Mouse (Mus musculus) telencephalon, adult 2 months (tissue): ENCODE measurements at regions not wholly inside any gene's neighbourhood (a gene's known extent, or its start where the extent isn't known, plus 50 kb on each side); places are given as distances from the start of the nearest gene placed in this dataset.

Experiments
- DNase-seq: peaks from one replicate; pipeline ENCODE4 v3.0.0-alpha.2; 2011; ENCODE audit warnings: low read depth, low spot score

- DNase-seq = peak; percentile 6
These were observed 168.6 kb downstream of the Insc start for GRCm38 (mm10) chr7:114912109-114912508.

DNA sequence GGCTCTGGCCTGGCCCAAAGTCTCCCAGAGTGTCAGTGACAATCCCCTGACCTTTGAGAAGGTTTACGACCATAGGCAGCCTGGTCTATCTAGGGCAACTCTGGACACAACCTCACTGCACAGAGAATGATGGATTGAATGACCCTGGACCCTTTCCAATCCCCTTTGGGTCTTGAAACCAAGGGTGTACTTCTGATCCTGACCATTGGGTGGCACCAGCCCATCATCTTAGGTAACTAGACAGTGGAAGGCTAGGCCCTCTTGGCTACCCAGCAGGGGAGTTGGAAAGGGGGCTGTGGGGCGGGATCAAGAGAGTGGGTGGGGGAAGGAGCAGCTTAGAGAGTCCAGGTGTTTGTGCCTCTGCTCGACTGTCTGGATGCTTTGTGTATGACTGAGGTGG, 178.7 kb downstream of the Insc start:
- peak; percentile 11 for DNase-seq

DNA sequence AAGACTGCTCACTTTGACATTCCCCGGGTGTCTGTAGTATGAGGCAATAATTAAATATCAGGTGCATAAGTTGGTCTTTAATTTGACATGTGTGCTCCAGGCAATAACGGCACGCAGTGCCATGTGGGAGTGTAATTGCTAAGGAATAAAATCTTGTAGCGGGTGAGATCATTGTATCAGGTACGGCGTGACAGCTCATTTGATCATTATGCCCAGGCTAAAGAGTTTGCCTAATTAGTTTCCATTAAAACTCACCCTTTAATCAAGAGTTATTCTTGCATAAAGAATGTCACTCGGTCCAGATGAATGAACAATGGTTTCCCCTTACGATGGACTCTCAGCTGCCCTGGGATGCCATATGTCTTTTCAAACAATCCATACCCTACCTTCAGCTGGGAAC, 190.4 kb downstream of the Insc start:
- DNase-seq = no peak

DNA sequence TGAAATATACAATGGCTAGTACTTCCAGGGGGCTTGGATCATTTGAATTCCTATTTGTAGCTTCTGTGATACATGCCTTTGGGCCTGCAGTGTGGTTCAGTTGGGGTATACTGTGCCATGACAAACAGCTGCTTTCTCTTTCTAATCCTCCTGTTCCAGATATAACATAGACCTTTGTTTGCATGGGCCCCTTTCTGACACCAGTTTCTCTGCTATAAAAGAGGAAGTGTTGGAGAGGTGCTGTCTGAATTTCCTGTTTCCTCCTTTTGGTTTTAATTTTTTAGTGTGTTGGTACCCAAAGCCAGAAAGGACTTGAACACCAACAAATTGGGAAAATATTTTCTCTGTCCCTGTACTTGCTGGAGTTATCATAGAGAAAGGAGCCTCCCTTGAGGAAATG, 207.3 kb downstream of the Insc start:
- no peak for DNase-seq

DNA sequence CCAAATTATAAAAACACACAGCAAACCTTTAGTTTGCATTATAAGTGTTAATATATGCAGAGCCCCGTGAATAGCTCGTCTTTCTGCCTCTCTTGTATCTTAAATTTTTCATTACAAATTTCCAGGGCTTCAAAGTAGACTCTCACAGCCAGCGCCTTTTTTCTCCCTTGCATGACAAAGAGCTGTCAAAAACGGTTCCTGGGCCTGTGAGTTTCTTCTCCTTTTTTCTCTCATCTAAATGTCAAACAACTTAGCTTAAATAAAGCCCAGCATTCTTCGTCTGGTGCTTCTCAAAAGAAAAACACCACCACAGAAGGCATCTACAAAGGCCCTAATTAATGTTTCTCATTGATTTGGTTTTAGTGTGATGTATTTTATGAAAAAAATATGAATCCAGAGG, 219.7 kb downstream of the Insc start:
- DNase-seq = peak; percentile 5

- no peak for DNase-seq
These were observed 222.4 kb downstream of the Insc start for GRCm38 (mm10) chr7:114965923-114966322.

GRCm38 (mm10) chr7:114986481-114986880, 243.0 kb downstream of the Insc start:
- no peak for DNase-seq

DNA sequence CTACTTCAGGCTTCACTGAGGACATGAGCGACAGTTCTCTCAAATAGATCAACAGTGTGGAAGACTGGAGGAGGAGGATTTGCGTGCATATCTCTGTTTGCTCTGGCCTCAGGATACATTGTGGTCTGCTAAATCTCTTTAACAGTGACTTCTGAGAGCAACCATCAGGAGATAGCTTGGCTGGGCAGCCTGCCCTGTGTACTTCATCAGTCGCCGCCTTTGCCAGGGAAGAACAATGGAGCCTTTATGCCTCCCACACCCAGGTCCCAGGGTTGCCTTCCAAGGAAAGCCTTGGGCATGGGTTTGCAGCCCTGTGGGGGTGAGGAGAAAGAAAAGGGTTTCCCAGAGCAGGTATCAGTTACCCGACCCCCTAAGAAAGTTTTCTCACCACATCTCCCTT, 247.8 kb downstream of the Insc start:
- no peak for DNase-seq

DNA sequence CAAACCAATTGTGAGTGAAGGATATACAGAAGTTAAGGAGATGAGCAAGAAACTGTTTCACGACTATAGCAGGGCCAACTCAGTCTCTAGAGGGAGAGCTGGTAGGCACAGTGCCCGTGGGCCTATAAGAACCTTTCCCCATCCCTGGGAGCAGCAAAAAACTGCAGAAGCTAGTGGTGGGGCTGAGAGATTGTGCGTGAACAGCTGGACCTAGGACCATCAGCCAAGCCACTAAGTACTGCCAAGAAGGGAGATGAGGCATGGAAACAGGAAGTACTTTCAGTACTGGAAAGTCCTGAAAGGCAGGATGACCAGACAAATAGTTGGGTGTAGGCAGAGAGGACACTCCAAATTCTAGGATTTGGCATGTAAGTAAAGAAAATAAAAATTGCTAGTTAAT, 248.9 kb downstream of the Insc start:
- no peak for DNase-seq

DNA sequence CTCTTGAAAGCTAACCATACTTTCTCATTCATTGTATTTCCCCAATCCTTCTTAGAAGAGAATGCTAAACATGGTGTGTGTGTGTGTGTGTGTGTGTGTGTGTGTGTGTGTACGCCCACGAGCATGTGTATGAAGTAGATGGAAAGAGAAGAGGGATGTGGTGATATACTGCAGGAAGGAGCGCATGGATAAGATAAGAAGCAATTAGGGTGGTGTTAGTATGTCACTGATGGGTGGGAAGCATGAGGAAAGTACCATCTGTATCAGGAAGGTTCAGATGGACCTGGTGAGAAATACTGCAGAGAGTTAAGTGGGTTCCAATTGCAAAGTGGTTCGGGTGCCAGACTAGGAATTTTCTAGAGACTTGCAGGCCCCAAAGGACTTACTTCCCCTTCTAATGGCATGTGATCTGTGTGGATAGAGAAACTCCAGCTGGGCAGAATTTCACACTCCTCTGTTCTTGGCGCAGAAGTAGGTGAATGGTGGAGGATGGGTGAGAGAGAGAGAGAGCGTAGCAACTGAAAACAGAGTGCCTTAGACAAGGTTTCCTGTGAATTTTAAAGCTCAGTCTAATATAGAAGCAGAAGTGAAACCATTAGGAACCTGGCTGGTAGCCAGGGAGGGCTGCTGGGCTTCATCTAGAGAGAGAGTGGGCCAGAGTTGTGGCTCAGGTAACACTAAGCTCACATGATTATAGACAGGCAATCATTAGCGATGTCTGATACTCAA, 257.5 kb downstream of the Insc start:
- peak; percentile 50 for DNase-seq

DNA sequence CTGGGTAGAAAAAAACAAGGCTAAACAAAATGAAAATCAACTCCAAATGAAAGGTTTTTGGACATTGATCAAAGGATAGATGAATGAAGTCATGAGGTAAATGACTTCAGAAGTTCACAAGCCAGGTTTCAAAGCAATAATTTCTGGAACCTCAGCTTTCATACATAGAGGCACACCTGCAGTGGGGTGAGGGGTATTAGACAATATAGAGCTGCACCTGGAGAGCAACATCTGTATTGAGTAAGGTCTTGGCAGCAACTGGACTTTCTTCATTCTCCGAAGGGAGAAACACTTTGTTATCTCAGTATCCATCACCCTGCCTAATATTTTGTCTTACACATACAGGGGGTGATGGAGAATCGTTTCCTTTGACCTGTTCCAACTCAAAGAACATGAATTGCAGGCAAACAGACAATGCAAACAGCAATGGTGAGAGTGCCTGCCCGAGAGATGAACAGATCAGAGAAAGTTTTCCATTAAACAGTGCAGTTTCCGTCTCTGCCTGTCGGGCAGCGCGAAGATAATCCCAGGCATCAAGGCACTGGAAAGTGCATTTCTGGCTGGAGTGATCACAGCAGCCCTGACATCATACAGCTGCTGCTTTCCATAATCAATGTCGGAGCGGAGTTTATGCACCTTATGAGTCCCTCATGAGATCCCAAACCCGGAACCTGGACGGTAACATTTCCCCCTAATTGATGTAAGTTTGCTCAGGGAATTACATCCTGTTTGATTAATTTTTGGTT, 270.9 kb downstream of the Insc start:
- no peak for DNase-seq

- no peak for DNase-seq
These were observed 276.0 kb downstream of the Insc start for GRCm38 (mm10) chr7:115019369-115019958.

DNA sequence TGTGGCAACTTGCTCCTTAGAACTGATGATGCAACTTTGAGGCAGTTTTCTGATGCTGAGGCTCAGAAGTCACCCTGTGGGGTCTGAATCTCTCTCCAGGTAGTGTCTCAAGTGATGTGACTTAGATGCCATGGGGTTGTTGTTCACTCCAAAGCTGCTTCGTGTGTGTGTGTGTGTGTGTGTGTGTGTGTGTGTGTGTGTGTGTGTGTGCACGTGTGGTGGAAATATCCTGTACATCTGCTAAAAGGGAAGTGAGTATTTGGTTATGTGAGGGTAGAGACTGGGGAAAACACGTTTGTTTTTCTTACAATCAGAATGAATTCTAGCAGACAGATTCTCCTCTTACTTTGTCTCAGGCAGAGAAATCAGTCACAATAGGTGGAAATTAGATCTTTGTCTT, 276.5 kb downstream of the Insc start:
- DNase-seq = no peak

DNA sequence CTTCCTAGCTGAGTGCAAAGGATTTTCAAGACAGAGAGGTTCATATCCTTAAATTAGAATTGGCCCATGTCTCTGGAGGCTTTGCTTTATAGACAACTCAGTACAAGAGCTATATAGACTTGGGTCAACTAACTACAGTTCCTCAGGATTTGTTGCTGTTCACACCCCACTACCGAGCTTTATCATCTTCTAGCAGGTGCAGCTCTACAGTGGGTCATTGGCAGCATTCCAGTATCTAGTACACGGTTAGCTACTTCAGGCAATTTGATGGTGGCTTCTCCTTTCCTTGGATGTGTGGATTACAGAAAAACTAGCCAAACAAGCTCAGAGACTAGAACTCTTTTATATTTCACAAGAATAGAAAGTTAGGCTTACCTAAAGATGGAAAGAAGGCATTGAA, 282.3 kb downstream of the Insc start:
- DNase-seq = no peak

GRCm38 (mm10) chr7:115027685-115028084, 284.2 kb downstream of the Insc start:
- DNase-seq = no peak

GRCm38 (mm10) chr7:115033987-115034386, 290.5 kb downstream of the Insc start:
- no peak for DNase-seq

- DNase-seq = no peak
These were observed 312.0 kb downstream of the Insc start for GRCm38 (mm10) chr7:115055527-115055926.

DNA sequence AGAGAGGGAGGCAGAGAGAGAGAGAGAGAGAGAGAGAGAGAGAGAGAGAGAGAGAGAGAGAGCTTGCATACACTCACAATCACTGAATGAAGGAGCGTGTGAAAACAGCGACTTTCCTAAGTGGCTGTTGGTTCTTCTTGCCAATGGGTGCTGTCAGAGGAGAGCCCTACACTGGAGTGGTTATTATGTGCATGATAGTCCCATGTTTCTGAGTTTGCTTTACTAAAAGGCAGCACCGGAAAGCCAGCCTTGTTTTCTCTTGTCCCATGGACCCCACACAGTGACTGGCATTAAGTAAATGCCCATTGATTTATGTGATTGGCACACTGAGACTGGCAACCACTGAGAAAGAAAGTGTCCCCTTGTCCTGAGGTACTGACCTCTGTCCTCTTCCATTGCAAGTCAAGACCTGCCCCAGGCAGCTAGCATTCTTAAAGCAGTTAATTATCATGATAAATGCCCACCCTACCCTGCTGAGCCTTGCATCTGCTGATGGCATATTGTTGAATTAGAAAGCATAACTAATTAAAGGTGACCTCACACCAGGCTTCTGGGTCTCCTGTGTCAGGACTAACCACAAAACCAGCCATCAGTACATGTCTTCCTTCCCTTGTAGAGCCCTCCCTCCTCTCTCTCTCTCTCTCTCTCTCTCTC, 313.6 kb downstream of the Insc start:
- DNase-seq = no peak

GRCm38 (mm10) chr7:115057736-115058135, 314.2 kb downstream of the Insc start:
- no peak for DNase-seq

- DNase-seq = no peak
These were observed 316.7 kb downstream of the Insc start for GRCm38 (mm10) chr7:115060171-115060570.

DNA sequence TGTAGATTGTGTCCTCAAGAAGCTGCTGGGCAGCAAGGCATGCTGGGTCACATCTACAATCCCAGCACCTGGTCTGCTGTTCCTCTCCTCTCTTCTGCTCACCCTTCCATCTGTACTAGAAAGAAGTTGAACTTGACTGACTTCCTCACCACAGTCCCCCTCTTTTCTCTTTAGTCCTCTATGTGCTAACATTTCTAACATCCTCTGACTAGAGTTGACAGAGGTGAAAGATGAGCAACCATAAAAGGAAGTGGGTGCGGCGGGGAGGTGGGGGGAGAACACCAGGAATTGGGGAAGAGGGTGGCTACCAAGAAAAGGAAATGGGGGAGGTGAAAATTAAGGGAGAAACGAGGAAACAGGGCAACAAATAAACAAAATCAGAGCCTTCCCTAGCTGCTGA, 319.3 kb downstream of the Insc start:
- no peak for DNase-seq

DNA sequence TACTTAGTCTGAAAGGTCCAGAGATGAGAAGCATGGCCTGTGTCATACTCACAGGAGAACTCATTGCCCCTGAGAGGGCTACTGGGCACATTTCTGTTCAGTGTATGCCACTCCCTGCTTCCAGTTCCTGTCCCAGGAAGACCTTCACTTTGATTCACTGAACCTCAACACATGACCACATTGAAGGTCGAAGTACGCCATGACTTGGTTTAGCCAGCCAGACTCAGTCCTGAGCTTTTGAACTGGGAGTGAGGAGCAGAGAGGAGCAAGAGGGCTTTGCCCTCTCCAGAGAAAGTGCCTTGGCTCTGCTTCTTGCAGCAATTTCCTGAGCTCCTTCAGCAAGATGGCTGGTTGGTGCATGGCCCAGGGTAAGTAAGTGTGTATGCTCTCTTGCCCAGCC, 324.1 kb downstream of the Insc start:
- DNase-seq = no peak
